Mouse (Mus musculus) lung, postnatal 14 days (tissue): Measurements from ENCODE around the gene Dcst1.

Source experiments
- DNase-seq: peaks from one replicate; pipeline ENCODE4 v3.0.0; 2021

Dcst1 gene

DNA sequence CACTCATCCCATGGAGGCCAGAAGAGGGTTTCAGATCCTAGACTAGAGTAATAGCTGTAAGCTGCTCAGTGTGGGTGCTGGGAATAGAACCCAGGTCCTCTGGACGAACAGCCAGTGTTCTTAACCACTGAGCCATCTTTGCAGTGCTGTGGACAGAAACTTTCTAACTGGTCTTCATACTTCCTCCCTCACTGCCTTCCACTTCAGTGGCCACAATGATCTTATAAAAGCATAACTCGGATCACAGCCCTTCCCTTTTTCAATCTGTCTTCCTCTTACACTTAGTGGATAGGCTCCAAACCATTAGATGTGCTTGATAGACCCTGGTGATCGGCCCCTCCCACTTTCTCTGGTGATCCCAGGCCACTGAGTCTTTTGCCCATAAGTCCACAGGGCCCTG, 4.8 kb downstream of the Dcst1 start:
- no peak for DNase-seq

DNA sequence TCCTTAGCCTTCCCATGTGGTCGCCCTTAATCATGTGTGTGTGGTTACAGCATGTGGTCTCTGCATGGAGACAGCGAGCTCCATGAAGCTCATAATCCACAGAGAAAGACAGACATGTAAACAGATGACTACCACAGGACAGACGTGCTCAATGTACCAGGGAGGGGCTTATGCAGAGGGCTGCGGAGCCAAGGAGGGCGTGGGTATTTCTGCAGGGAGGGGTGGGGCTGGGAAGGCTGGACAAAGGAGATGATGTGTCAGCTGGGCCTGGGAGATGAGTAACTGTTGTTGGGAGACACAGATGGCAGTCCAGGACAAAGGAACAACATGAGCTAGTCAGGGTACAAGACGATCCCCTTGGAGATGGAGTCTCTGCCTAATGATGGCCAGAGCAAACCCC, 5.4 kb downstream of the Dcst1 start:
- no peak for DNase-seq

- DNase-seq: no peak
These were observed 9.0 kb downstream of the Dcst1 start for GRCm38 (mm10) chr3:89356029-89356428.

- DNase-seq: no peak
These were observed 9.5 kb downstream of the Dcst1 start for GRCm38 (mm10) chr3:89355512-89355902.

GRCm38 (mm10) chr3:89354816-89355511, 10.1 kb downstream of the Dcst1 start:
- peak; percentile 93 for DNase-seq

DNA sequence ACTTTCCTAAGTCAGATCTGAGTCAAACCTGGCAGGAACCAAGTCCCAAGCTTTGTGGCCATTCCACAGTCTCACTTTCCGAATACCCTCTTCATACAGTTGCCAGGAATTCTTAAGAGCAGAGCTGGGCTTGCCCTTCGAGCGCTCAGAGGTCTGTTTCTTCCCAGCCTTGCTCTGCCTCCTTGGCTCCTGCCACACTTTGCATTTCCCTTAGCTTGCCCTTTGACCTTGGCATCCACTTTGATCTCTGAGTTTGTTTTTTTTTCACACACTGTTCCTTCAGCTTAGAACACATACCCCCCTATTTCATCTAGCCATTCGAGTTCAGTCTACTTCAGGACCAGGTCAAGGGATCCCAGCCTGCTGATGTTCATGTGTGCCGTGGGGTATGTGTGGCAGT, 13.8 kb downstream of the Dcst1 start:
- DNase-seq: no peak

DNA sequence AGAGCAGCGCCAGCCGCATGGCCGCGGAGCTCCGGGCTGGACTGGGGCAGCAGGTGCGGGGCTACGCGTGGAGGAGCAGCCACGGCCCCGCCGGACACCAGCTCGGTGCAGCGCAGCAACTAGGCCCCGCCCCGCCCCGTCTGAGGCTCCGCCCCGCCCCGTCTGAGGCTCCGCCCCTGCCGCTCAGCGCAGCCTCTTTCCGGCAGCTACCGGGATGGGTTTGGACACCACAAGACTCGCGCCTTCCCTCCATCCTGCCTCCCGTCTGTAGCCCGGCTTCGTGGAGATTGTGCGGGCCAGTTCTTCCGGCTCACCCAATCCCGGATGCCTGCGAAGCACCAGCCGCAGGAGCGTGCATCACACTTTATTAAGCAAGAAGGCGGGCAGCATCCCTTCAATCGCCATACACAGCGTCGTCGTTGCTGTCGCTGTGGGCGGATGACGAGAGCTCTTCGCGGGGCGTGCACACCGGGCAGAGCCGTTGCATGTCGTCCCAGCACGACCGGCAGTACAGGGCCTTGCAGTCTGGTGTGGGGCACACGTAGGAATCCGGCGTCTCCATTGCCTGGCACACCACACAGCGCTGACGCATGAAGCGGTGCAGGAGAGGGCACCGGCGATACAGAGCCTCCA, 15.1 kb downstream of the Dcst1 start, which contains the start of gene Adam15:
TSS of gene Adam15 (minus strand) at position 128 of the 633 bp plus-strand sequence.
- peak; percentile 93 for DNase-seq

DNA sequence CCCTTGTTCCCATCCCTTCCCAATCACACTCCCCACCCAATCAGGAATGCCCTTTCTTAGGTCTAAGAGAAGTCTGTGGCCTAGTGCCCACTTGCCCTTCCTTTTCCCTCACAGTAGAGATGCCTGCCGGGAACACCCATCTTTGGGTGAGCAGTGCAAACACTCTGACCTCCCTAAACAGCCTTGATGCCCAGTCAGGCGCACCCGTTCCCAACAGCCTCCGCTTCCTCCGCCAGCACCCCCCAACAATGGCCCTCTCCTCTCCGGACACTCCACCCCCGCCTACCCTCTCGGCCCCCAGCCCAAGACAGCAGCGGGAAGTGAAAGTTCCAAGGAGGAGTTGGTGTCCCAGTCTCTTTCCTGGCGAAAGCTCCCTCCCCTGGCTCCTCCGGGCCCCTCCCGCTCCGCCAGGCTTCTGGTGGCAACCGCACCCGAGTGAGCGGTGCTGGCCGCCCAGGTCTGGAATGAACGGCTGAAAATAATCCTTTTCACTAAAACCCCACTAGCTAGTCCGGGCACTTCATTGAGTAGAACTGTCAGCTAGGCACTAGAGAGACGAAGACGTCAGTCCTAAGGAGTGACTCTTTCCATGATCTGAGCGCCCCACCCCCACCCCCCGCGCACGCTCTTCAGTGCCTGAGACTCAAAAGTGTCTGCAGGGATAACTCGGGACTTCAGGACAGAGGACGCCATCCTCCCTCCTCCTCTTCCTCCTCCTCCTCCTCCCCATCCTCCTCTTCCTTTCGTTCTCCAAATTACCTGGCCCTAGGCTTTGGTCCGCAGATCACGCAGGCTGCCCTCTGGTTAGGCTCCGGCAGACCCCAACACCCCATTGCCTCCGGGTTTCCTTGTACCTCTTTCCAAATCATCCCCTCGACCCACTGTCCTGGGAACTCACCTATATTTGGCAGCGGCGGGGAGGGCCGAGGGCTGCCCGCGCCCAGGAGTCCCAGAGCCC, 15.9 kb downstream of the Dcst1 start:
- DNase-seq: peak; percentile 72

GRCm38 (mm10) chr3:89347916-89348315, 17.1 kb downstream of the Dcst1 start:
- no peak for DNase-seq

DNA sequence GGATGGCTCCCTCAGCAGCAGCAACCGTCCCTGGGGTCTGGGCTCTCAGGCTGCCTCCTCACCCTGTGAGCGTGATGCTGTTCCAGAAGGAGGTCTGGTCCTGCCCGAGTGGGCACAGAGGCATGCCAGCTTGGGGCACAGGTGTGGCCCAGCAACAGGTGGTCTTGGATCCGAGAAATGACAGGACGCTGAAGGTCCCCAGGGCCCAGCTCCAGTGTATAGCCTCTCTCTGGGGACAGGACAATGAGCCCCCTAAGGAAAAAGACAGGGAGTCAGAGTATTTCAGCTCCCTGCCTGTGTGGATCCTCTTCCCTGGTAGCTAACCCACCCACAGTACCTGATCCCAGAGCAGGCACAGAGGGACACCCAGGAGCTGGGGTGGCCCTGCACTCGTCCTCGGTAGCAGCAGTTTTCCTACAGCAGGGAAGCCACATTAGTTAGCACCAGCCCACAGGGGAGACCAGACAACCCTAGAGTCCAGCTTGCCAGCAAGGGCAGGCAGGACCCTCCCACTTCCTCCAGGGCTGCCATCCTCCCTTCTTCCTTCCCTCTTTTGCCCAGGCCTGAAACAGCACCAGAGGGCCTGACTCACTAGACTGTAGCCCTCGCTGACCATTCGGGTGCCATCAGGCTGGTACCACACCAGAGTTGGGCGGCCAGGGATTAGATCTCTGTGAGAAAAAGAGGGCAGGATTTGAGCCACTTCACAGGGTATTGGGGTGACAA, 18.1 kb downstream of the Dcst1 start:
- no peak for DNase-seq

DNA sequence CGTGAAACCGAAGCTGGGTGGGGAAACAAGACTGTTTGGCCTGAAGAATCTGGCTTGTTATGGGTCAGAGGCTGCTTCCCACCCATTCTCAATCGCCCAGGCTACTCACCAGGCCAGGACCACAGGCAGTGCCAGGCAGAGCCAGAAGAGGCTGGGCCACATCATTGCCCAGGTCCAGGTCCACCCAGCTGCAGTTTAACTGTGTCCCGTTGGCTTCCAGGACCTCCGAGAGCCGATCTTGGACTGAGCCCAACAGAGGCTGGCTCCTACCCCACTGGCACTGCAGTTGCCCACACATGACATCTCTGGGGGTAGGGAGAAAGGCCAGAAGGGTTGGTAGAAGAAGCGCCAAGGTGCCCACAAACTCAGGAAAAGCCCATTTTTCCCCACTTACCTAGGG, 21.8 kb downstream of the Dcst1 start:
- no peak for DNase-seq

- no peak for DNase-seq
These were observed 23.3 kb downstream of the Dcst1 start for GRCm38 (mm10) chr3:89341794-89342193.

DNA sequence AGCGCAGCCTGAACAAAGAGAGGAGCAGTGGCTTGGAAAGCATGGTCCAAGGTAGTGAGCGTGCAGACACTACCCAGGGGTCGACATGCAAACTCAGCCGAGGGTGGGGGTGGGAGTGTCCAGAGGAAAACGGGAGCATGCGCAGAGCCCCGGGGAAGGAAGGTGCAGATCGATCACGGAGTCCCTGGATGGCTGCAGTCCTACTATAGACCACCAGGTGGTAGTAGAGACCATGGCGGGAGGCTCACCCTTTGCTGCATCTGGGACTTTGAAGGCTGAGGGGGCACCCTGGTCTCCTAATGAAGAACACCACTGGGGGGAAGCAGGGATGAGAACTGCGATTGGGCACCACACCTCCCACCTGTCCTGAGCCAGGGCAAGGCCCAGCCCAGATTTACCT, 24.6 kb downstream of the Dcst1 start:
- peak; percentile 84 for DNase-seq

DNA sequence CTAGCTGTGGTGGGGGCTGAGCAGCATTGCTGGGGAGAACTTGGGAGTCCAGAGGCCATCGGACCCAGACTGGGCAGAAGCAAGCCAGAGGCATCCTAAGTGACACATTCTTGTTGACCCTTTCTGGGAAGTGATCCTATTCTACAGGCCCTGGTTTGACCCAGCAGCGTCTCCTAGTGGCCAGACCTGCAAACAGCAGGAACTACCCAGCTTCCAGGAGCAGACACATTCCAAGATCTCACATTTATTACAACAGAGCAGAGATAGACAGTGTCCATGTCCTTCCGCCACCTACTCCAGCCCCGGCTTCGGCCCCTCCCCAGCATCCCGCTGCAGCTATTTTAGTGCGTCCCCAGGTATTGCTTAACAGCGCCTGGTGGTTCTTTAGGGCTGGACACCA, 25.6 kb downstream of the Dcst1 start:
- peak; percentile 76 for DNase-seq

GRCm38 (mm10) chr3:89337721-89338578, 27.1 kb downstream of the Dcst1 start, which contains the start of gene Efna4:
TSS of gene Efna4 (minus strand) at chr3:89338028.
- peak; percentile 58 for DNase-seq

DNA sequence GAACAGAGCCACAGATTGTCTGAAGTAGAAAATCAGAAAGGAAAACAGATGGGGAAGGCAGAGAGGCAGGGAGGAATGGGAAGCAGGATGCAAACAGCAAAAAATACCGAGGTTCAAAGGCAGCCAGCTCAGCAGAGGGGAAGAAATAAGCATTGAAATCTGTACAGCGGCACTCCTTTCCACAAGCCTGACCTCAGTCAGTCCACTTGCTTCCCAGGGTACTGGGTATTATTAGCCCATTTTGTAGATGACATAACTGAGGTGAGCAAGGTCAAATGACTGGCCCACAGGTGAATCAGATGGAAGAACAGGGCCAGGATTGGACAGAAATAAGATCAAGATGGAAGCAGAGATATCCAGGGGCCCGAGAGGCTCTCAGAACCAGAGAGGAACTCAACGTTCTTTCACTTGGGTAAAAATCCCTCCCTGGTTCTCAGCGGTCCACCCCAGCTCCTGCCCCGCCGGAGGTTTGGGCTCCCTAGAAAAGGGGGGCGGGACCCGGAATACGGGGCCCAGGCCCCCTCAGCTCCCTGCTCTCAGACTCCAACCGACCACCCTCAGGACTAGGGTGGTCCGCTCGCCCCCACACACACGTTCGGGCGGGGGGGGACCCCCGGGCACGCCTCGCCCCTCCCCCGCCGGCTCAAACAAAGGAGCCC, 27.9 kb downstream of the Dcst1 start:
- no peak for DNase-seq

- DNase-seq: no peak
These were observed 28.5 kb downstream of the Dcst1 start for GRCm38 (mm10) chr3:89336529-89336928.

DNA sequence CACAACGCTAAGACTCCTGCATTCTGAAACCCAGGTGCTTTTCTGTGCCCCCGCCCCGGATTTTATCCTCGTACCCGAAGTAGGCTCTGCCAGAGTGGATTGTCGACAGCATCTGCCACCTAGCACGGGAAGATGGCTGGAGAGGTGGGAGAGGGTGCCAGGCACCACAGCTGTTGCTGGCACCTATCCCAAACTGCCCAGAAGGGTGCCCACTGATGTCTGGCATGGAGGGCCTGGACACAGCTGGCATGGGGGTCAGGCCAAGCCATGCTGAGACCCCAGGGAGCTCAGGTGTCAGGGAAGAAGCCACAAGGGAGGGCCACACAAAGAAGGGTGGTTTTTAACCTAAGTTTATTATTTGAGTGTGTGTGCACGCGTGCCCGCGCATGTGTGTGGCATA, 32.0 kb downstream of the Dcst1 start:
- no peak for DNase-seq

- no peak for DNase-seq
These were observed 32.6 kb downstream of the Dcst1 start for GRCm38 (mm10) chr3:89332476-89332875.

DNA sequence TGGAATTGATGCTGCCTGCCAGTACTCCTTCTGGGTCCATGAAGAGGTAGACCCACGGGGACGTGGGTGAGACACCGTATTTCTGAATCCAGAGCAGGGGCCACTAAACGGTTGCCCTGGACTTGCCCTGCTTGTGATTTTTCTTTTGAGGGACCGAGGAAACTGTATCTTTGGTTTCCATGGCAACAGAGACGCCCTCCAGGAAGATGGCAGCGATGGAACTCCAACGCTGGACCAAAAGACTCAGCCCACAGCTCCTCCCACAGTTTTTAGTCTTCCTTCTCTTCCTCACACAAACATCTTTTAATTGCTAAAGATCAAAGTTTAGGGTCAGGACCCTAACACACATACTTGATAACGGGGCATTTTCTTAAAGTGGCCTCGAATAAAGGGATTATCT, 33.0 kb downstream of the Dcst1 start:
- DNase-seq: no peak

- DNase-seq: no peak
These were observed 33.5 kb downstream of the Dcst1 start for GRCm38 (mm10) chr3:89331561-89331960.
